ENCODE assay signal across 10 mouse cellular contexts in the genomic region with DNA sequence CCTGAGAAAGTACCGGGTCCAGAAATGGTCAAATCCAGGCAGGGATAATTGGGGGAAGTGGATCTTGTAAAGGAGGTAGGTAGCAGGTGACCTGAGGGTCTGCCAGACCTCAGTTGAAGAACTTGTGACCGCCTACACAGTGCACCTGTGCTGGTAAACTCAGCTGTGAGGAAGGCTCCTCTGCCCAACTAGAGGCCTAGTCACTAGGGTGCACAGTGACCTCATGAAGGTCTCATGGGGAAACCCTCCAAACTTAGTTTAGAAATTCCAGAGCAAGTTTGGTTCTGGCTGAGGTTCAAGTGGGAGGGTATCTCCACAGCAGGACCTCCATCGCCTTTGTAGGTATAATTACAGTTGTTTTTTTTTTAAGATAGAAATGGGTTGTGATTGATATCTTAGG.
DNase-seq lines count a peak whose midpoint lies in the region; ATAC-seq and TF ChIP-seq lines count a peak whose summit lies in the region.
"Had no signal": no experiment of that assay in that cellular context is flagged by ENCODE, and none has a peak within 500 bp of the region (broad histone marks: within the 10 kb centered on the region; RNA-seq: fewer than 3 reads in every experiment).

No protein-coding gene starts in this region.

- no peak for TF ChIP-seq CTCF in lung, embryonic 14.5 days (IDR thresholded peaks at IDR 0.05; ENCODE audit: low read depth)
- TF ChIP-seq CTCF in small intestine, adult 2 months (IDR thresholded peaks at IDR 0.05; ENCODE audit: extremely low read depth, insufficient read length, insufficient replicate concordance, low read depth, low read length): no peak

- H3K4me1 ChIP-seq in lung, embryonic 14.5 days (ENCODE audit: insufficient read depth): peaks cover 30% of the 10 kb centered on the region
- H3K4me1 ChIP-seq in ES-E14 (ENCODE audit: control insufficient read depth in 2 of 2, insufficient read depth in 2 of 2, low read length in 2 of 2, poor library complexity in 1 of 2): peaks cover 4 to 18% of the 10 kb centered on the region in 2 experiments
- H3K4me1 ChIP-seq in intestine, embryonic 15.5 days (replicated peaks): peaks cover 42% of the 10 kb centered on the region
- peaks cover 13% of the 10 kb centered on the region; the same call in 1 of the 2 replicates for H3K4me1 ChIP-seq in small intestine, adult 2 months (ENCODE audit: control insufficient read depth, insufficient read depth, insufficient read length, low read length)

- DNase-seq in lung, embryonic 14.5 days: peak; percentile 30
- no peak for DNase-seq in lung, postnatal 4 days
- DNase-seq in ES-E14 (ENCODE audit: low read depth, low spot score): no peak
- no peak for DNase-seq in urinary bladder, postnatal 25 days (ENCODE audit: low spot score)

- H3K36me3 ChIP-seq in lung, embryonic 14.5 days (ENCODE audit: insufficient read depth): no peaks in the 10 kb centered on the region
- H3K36me3 ChIP-seq in ES-E14 (ENCODE audit: control insufficient read depth, insufficient read depth, low read length, poor library complexity, severe bottlenecking): no peaks in the 10 kb centered on the region
- H3K36me3 ChIP-seq in intestine, embryonic 15.5 days: no peaks in the 10 kb centered on the region
- H3K36me3 ChIP-seq in small intestine, adult 2 months (ENCODE audit: control insufficient read depth, insufficient read depth, low read length): 0 out of 2 replicates have a peak, but pooled peaks cover 2% of the 10 kb centered on the region
- H3K36me3 ChIP-seq: hindbrain, embryonic 13.5 days; limb, embryonic 15.5 days had no signal

- no peak for TF ChIP-seq POLR2A in small intestine, adult 2 months (IDR thresholded peaks at IDR 0.05; ENCODE audit: low read depth, low read length)

- H3K27me3 ChIP-seq in lung, embryonic 14.5 days (ENCODE audit: insufficient read depth, low read length): no peaks in the 10 kb centered on the region
- H3K27me3 ChIP-seq in intestine, embryonic 15.5 days (replicated peaks): no peaks in the 10 kb centered on the region
- no peaks in the 10 kb centered on the region for H3K27me3 ChIP-seq in small intestine, adult 2 months (ENCODE audit: control insufficient read depth, insufficient read depth, low read length)
- H3K27me3 ChIP-seq: limb, embryonic 15.5 days had no signal

- in situ Hi-C loops in ES-E14 (cut with MboI; ENCODE audit: low sequenced_read_pairs in 2 of 2, unreplicated experiment in 2 of 2): no loop called here

- 63% methylated on average over 3 of the region's 3 CpGs for WGBS in lung, embryonic 14.5 days
- WGBS in intestine, embryonic 15.5 days: 68% methylated on average over 3 of the region's 3 CpGs
- 52% methylated on average over 3 of the region's 3 CpGs for WGBS in small intestine, adult 2 months

- H3K4me3 ChIP-seq in lung, embryonic 14.5 days (ENCODE audit: low read depth, low read length): no peak overlapping the region
- H3K4me3 ChIP-seq in ES-E14 (ENCODE audit: insufficient read depth in 1 of 2, low read depth in 1 of 2, low read length in 2 of 2, poor library complexity in 1 of 2, severe bottlenecking in 1 of 2): no peak overlapping the region
- no peak overlapping the region for H3K4me3 ChIP-seq in intestine, embryonic 15.5 days (replicated peaks)
- no peak overlapping the region for H3K4me3 ChIP-seq in small intestine, adult 2 months (ENCODE audit: low read depth, low read length)
- H3K4me3 ChIP-seq: hindbrain, embryonic 13.5 days; left cerebral cortex, adult 2 months; limb, embryonic 15.5 days had no signal

- no peak overlapping the region for H3K4me2 ChIP-seq in lung, embryonic 14.5 days
- H3K4me2 ChIP-seq in intestine, embryonic 15.5 days (replicated peaks): no peak overlapping the region
- H3K4me2 ChIP-seq: hindbrain, embryonic 13.5 days; limb, embryonic 15.5 days had no signal

- H3K9me3 ChIP-seq in lung, embryonic 14.5 days (ENCODE audit: low read depth, low read length): no peaks in the 10 kb centered on the region
- H3K9me3 ChIP-seq in ES-E14 (ENCODE audit: control insufficient read depth, insufficient read depth, low read depth, low read length): no peaks in the 10 kb centered on the region
- no peaks in the 10 kb centered on the region for H3K9me3 ChIP-seq in intestine, embryonic 15.5 days
- H3K9me3 ChIP-seq: hindbrain, embryonic 13.5 days; limb, embryonic 15.5 days had no signal

- ATAC-seq in lung, embryonic 14.5 days (ENCODE audit: insufficient read depth): no peak
- no peak for ATAC-seq in intestine, embryonic 15.5 days
- ATAC-seq in granulocyte monocyte progenitor cell, adult 5-6 weeks (replicated peaks; ENCODE audit: poor library complexity, severe bottlenecking): no peak

- no peak overlapping the region for H3K27ac ChIP-seq in lung, embryonic 14.5 days (ENCODE audit: low read depth)
- H3K27ac ChIP-seq in ES-E14 (ENCODE audit: insufficient read depth, low read depth, low read length, poor library complexity, severe bottlenecking): peak overlapping the region; percentile 57; the same call in 1 of the 2 replicates
- 0 out of 2 replicates have a peak overlapping the region, but pooled peaks have one; percentile 42 for H3K27ac ChIP-seq in intestine, embryonic 15.5 days
- peak overlapping the region; percentile 10; the same call in 1 of the 2 replicates for H3K27ac ChIP-seq in small intestine, adult 2 months (ENCODE audit: insufficient read depth, low read depth, low read length)
- H3K27ac ChIP-seq: hindbrain, embryonic 13.5 days; left cerebral cortex, adult 2 months; limb, embryonic 15.5 days had no signal

- no peak overlapping the region for H3K9ac ChIP-seq in lung, embryonic 14.5 days
- no peak overlapping the region for H3K9ac ChIP-seq in ES-E14 (ENCODE audit: insufficient read depth, low read depth, low read length, poor library complexity, severe bottlenecking)
- H3K9ac ChIP-seq in intestine, embryonic 15.5 days: no peak overlapping the region
- H3K9ac ChIP-seq: hindbrain, embryonic 13.5 days; limb, embryonic 15.5 days had no signal

TF ChIP-seq in ES-E14, 5 proteins besides CTCF, POLR2A, EP300 and RAD21:
- no peak for TF ChIP-seq HCFC1 (IDR thresholded peaks at IDR 0.05; ENCODE audit: borderline replicate concordance, insufficient read depth, low read length)
- no peak for TF ChIP-seq ZNF384 (IDR thresholded peaks at IDR 0.05; ENCODE audit: low read depth, low read length)
- TF ChIP-seq ZC3H11A (IDR thresholded peaks at IDR 0.05; ENCODE audit: borderline replicate concordance, low read depth, low read length): no peak
- TF ChIP-seq CHD2 (IDR thresholded peaks at IDR 0.05; ENCODE audit: low read depth, low read length): no peak
- no peak for TF ChIP-seq MAFK (IDR thresholded peaks at IDR 0.05; ENCODE audit: insufficient read depth, low read depth, low read length)
TF ChIP-seq in ES-E14: peak in this region for 0.
